Mouse (Mus musculus) hindbrain, embryonic 16.5 days (tissue): Measurements from ENCODE around the gene Guca1b. TPM values are rescaled to one million over a fixed set of nuclear protein-coding genes. Genes with fewer than 3 reads are reported as not detected.

Source experiments
- ATAC-seq: fragments of 200-750 bp; cut with Nextera tagmentation; 2 replicates; pipeline ENCODE4 v1.8.0; 2017; ENCODE audit warnings: moderate TSS enrichment, moderate library complexity
- H3K27ac ChIP-seq: fragments of 300-500 bp; sonication (generic); 2 replicates; pipeline ENCODE4 v1.5.1; 2014; ENCODE audit warnings: low read depth, mild to moderate bottlenecking, control low read depth, low read length, moderate library complexity
- H3K27me3 ChIP-seq: fragments of 300-500 bp; sonication (generic); replicated peaks from 2 replicates; pipeline ENCODE4 v1.6.1; 2014; ENCODE audit warnings: low read length; ENCODE audit not compliant: control insufficient read depth, insufficient read depth
- H3K36me3 ChIP-seq: fragments of 300-500 bp; sonication (generic); 2 replicates; pipeline ENCODE4 v1.6.1; 2014; ENCODE audit warnings: mild to moderate bottlenecking, low read length, moderate library complexity, mixed read lengths; ENCODE audit not compliant: control insufficient read depth, insufficient read depth
- H3K4me1 ChIP-seq: fragments of 300-500 bp; sonication (generic); 2 replicates; pipeline ENCODE4 v1.6.1; 2014; ENCODE audit warnings: low read depth, low read length; ENCODE audit not compliant: control insufficient read depth, insufficient read depth
- H3K4me2 ChIP-seq: fragments of 300-500 bp; sonication (generic); 2 replicates; pipeline ENCODE4 v1.6.1; 2014; ENCODE audit warnings: mild to moderate bottlenecking, low read length, control low read depth, moderate library complexity
- H3K4me3 ChIP-seq: fragments of 300-500 bp; sonication (generic); 2 replicates; pipeline ENCODE4 v1.5.1; 2014; ENCODE audit warnings: mild to moderate bottlenecking, low read length, control low read depth, moderate library complexity
- H3K9ac ChIP-seq: fragments of 300-500 bp; sonication (generic); 2 replicates; pipeline ENCODE4 v1.6.1; 2014; ENCODE audit warnings: low read depth, mild to moderate bottlenecking, control low read depth, low read length, moderate library complexity
- H3K9me3 ChIP-seq: fragments of 300-500 bp; sonication (generic); 2 replicates; pipeline ENCODE4 v1.6.1; 2014; ENCODE audit warnings: mild to moderate bottlenecking, low read length, moderate library complexity; ENCODE audit not compliant: control insufficient read depth
- WGBS: fragments of 180-500 bp; shearing (Covaris S2); extraction: QIAGEN DNeasy Blood & Tissue Kit; methylation state at CpG from one replicate; pipeline ENCODE4 v1.1.7; 2014; 5-methylcytosine and 5-hydroxymethylcytosine counted together
- polyA plus RNA-seq: library from polyadenylated mRNA; unstranded; fragments of >200 nt; fragmentation: Nextera tagmentation; extraction: Ambion mirVana; gene quantifications from 2 replicates; pipeline ENCODE4 v1.2.1, GENCODE M21; 2015

Gene Guca1b
- polyA plus RNA-seq, 1 experiment from 2014 or later: 0.81 TPM

- Histone ChIP-seq H3K27ac (no peak overlapping the region), H3K9ac (no peak overlapping the region), H3K36me3 (peaks cover 29% of the 10 kb centered on the region), H3K9me3 (no peaks in the 10 kb centered on the region), H3K4me1 (no peaks in the 10 kb centered on the region), H3K4me3 (no peak overlapping the region), H3K27me3 (no peaks in the 10 kb centered on the region), H3K4me2 (no peak overlapping the region)
- no peak for ATAC-seq
- 89% methylated on average over 6 of the region's 6 CpGs for WGBS
Measured at GRCm38 (mm10) chr17:47376779-47377280, 8.4 kb upstream of the Guca1b start.

GRCm38 (mm10) chr17:47378133-47378532, 7.1 kb upstream of the Guca1b start:
- H3K4me2 ChIP-seq: no peak overlapping the region
- no peaks in the 10 kb centered on the region for H3K27me3 ChIP-seq
- no peak overlapping the region for H3K27ac ChIP-seq
- H3K4me1 ChIP-seq: no peaks in the 10 kb centered on the region
- H3K36me3 ChIP-seq: peaks cover 21% of the 10 kb centered on the region
- no peak overlapping the region for H3K9ac ChIP-seq
- H3K9me3 ChIP-seq: no peaks in the 10 kb centered on the region
- no peak overlapping the region for H3K4me3 ChIP-seq
- no peak for ATAC-seq
- 79% methylated on average over 15 of the region's 15 CpGs for WGBS

DNA sequence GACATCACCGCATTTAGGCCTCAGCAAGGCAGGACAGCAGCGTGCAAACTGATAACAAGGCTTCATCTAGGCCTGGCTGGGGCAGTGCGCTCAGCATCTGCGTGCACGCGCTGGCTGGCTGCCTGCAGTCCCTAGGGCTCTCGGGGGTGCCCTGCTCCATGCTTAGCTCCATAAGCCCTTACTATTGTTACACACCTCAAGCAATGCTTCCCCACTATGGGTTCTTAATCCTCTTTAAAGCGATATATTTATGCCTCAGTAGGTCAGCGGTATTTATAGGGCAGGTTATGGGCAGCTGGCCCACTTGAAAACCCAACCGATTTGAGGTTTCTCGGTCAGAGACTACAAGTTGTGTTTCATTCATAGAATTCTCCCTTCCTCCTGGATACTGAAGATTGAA, 3.3 kb upstream of the Guca1b start:
- Histone ChIP-seq H3K27me3 (no peaks in the 10 kb centered on the region), H3K4me1 (no peaks in the 10 kb centered on the region), H3K27ac (no peak overlapping the region), H3K9ac (no peak overlapping the region), H3K36me3 (peaks cover 9% of the 10 kb centered on the region; the same call in 1 of the 2 replicates), H3K4me3 (no peak overlapping the region), H3K4me2 (no peak overlapping the region), H3K9me3 (no peaks in the 10 kb centered on the region)
- no peak for ATAC-seq
- 73% methylated on average over 11 of the region's 11 CpGs for WGBS

DNA sequence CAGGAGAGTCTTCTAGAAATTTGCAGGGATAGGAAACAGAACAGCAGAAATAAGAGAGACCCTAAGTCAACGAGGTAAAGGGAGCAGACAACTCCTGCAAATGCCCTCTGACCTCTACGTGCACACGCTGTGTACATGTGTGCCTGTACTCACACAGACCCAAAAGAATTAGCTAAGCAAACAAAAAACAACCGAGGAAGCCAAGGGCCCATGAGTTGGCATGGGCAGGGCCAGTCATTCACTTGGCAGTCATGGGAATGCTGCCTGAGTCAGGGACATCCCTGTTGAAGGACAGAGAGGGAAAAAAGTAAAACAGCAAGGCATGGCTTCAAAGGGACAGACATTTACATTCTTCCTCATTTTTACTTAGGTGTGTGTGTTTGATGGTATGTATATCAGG, 1.9 kb upstream of the Guca1b start:
- Histone ChIP-seq H3K9me3 (no peaks in the 10 kb centered on the region), H3K4me1 (no peaks in the 10 kb centered on the region), H3K36me3 (peaks cover 9% of the 10 kb centered on the region; the same call in 1 of the 2 replicates), H3K27me3 (no peaks in the 10 kb centered on the region), H3K27ac (no peak overlapping the region), H3K4me2 (no peak overlapping the region), H3K4me3 (no peak overlapping the region), H3K9ac (no peak overlapping the region)
- ATAC-seq: no peak
- WGBS: 90% methylated on average over 4 of the region's 4 CpGs

- 88% methylated on average over 3 of the region's 3 CpGs for WGBS
- H3K9ac ChIP-seq: no peak overlapping the region
- ATAC-seq: no peak
- H3K4me1 ChIP-seq: no peaks in the 10 kb centered on the region
- H3K4me2 ChIP-seq: no peak overlapping the region
- H3K27ac ChIP-seq: no peak overlapping the region
- H3K36me3 ChIP-seq: peaks cover 4% of the 10 kb centered on the region; the same call in 1 of the 2 replicates
- no peaks in the 10 kb centered on the region for H3K27me3 ChIP-seq
- no peak overlapping the region for H3K4me3 ChIP-seq
- no peaks in the 10 kb centered on the region for H3K9me3 ChIP-seq
Measured at GRCm38 (mm10) chr17:47384064-47384463, 1.1 kb upstream of the Guca1b start.

DNA sequence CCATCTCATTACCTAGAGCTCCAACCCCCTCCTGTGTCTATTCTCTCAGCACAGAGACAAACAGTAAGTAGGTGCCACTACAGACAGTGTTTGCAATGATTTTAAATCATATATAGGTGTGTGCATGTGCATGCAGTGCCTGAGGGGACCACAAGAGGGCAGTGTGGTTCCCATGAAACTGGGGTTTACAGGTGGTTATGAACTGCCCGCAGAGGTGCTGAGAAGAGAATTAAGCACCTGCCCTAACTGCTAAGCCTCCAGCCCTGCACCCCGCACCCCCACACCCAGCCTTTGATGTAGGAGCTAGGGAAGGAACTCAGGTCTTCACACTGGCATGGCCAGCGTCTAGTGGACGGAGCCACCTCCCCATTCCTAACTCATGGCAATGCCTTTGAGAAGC, 1.5 kb downstream of the Guca1b start:
- 55% methylated on average over 4 of the region's 4 CpGs for WGBS
- H3K27me3 ChIP-seq: no peaks in the 10 kb centered on the region
- no peak overlapping the region for H3K27ac ChIP-seq
- H3K4me2 ChIP-seq: no peak overlapping the region
- H3K9ac ChIP-seq: no peak overlapping the region
- no peak overlapping the region for H3K4me3 ChIP-seq
- no peaks in the 10 kb centered on the region for H3K9me3 ChIP-seq
- no peak for ATAC-seq
- no peaks in the 10 kb centered on the region for H3K36me3 ChIP-seq
- H3K4me1 ChIP-seq: no peaks in the 10 kb centered on the region

GRCm38 (mm10) chr17:47394223-47394869, 9.2 kb downstream of the Guca1b start:
- Histone ChIP-seq H3K27me3 (peaks cover 13% of the 10 kb centered on the region), H3K27ac (no peak overlapping the region), H3K4me3 (peak overlapping the region; percentile 33), H3K9ac (peak overlapping the region; percentile 28), H3K4me2 (peak overlapping the region; percentile 52), H3K9me3 (no peaks in the 10 kb centered on the region), H3K36me3 (no peaks in the 10 kb centered on the region), H3K4me1 (peaks cover 10% of the 10 kb centered on the region)
- no peak for ATAC-seq
- 23% methylated on average over 23 of the region's 24 CpGs for WGBS

DNA sequence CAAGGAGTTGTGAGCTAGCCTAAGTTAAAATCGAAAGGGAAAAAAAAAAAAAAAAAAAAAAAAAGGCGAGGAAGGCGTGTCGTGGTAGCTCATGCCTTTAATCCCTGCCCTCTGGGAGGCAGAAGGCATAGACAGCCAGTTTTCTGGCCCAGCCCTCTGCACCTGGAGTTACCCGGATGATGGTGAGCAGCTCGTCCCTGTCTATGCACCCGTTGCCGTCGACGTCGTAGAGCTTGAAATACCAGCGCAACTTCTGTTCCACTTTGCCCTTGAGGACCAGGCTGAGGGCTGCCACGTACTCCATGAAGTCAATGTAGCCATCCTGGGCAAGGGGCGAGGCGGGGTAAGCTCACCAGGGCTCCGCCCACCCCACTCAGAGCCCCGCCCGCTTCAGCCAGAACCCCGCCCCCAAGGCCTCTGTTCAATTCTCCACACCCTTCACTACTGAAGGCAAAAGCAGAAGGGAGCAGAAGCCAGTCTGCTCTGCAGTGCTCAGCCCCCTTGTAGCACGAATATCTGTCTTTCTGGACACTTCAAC, 10.3 kb downstream of the Guca1b start:
- H3K9me3 ChIP-seq: no peaks in the 10 kb centered on the region
- peak overlapping the region; percentile 33 for H3K4me3 ChIP-seq
- H3K27ac ChIP-seq: no peak overlapping the region
- peak overlapping the region; percentile 52 for H3K4me2 ChIP-seq
- peak overlapping the region; percentile 1; the same call in 1 of the 2 replicates for H3K9ac ChIP-seq
- H3K27me3 ChIP-seq: peaks cover 13% of the 10 kb centered on the region
- H3K36me3 ChIP-seq: no peaks in the 10 kb centered on the region
- H3K4me1 ChIP-seq: peaks cover 10% of the 10 kb centered on the region
- 3% methylated on average over 16 of the region's 20 CpGs for WGBS
- ATAC-seq: peak; percentile 60

GRCm38 (mm10) chr17:47399091-47399490, 13.9 kb downstream of the Guca1b start:
- H3K27ac ChIP-seq: no peak overlapping the region
- WGBS: 83% methylated on average over 8 of the region's 8 CpGs
- no peak for ATAC-seq
- no peak overlapping the region for H3K4me3 ChIP-seq
- H3K4me1 ChIP-seq: peaks cover 10% of the 10 kb centered on the region
- no peaks in the 10 kb centered on the region for H3K36me3 ChIP-seq
- no peak overlapping the region for H3K4me2 ChIP-seq
- peaks cover 13% of the 10 kb centered on the region for H3K27me3 ChIP-seq
- no peak overlapping the region for H3K9ac ChIP-seq
- H3K9me3 ChIP-seq: no peaks in the 10 kb centered on the region
